8 mouse cellular contexts compared by ENCODE assay signal in genomic region chr5:14514631-14515523, GRCm38 (mm10). TPM values are rescaled to one million over a fixed set of nuclear protein-coding genes. Genes with fewer than 3 reads are reported as not detected.
DNase-seq lines count a peak whose midpoint lies in the region; TF ChIP-seq lines count a peak whose summit lies in the region.

Pclo (plus strand) TSS chr5:14514918.

- TF ChIP-seq CTCF in left cerebral cortex, adult 2 months (IDR thresholded peaks at IDR 0.05): no peak

- intact Hi-C loops in left cerebral cortex, adult 2 months (cut with DNase I): no loop called here

- peak; percentile 91 for DNase-seq in adrenal gland, postnatal 10 days
- DNase-seq in embryo, embryonic 10 days (ENCODE audit: low spot score): peak; percentile 85
- peak; percentile 38 for DNase-seq in gastrocnemius, postnatal 25 days
- DNase-seq in induced T-regulatory cell, adult 2 months (ENCODE audit: low read depth): peak; percentile 27
- peak; percentile 90 to 91 for DNase-seq in left cerebral cortex, adult 2 months (ENCODE audit: extremely low spot score in 1 of 2, low spot score in 2 of 2)
- peak; percentile 70 for DNase-seq in lung, postnatal 36 days
- peak; percentile 94 to 97 for DNase-seq in right cerebral cortex, postnatal 10 days (ENCODE audit: low spot score in 2 of 2)
- no peak for DNase-seq in MN1 (ENCODE audit: low spot score)

- peak within 1 kb of the TSS; percentile 88 for H3K4me3 ChIP-seq in left cerebral cortex, adult 2 months

- peak within 1 kb of the TSS; percentile 95 for H3K27ac ChIP-seq in left cerebral cortex, adult 2 months

RNA-seq across cellular contexts. Expression of gene Pclo, which starts in this region (rescaled TPM):
- 1 to 10 TPM; 3.5 to 6.7 TPM for total RNA-seq in adrenal gland, postnatal 10 days (2021)
- under 1 TPM; 0.15 to 0.29 TPM for total RNA-seq in gastrocnemius, postnatal 25 days (2021)
- total RNA-seq in left cerebral cortex, adult 2 months (2021): 100 to 1,000 TPM; 154 to 163 TPM

Comparison
In these comparisons a context has a peak if more than half of its experiments do, and no peak if none do; other contexts are left out.
1. RNA of gene Pclo (total RNA-seq): 154 to 163 TPM in left cerebral cortex, adult 2 months; 3.5 to 6.7 TPM in adrenal gland, postnatal 10 days and 0.15 to 0.29 TPM in gastrocnemius, postnatal 25 days; every median in the first group is over 10 times any median in the second.
2. Peak in DNase-seq in gastrocnemius, postnatal 25 days; RNA of the gene not detected or under 1 TPM.